Mouse (Mus musculus) embryonic facial prominence, embryonic 11.5 days (tissue): Measurements from ENCODE around the gene Topbp1. TPM values are rescaled to one million over a fixed set of nuclear protein-coding genes. Genes with fewer than 3 reads are reported as not detected.

Experiments used
- ATAC-seq: fragments of 200-750 bp; cut with Nextera tagmentation; replicated peaks from 2 replicates; pipeline ENCODE4 v1.8.0; 2017; ENCODE audit warnings: low read depth; ENCODE audit not compliant: insufficient number of reproducible peaks, low FRiP score, low TSS enrichment
- DNase-seq: peaks from one replicate; pipeline ENCODE4 v3.0.0-alpha.2; 2015; ENCODE audit warnings: low spot score
- H3K27ac ChIP-seq: fragments of 300-500 bp; sonication (generic); replicated peaks from 2 replicates; pipeline ENCODE4 v1.5.1; 2014; ENCODE audit warnings: mild to moderate bottlenecking, low read depth, low read length, control low read depth
- H3K27me3 ChIP-seq: fragments of 300-500 bp; sonication (generic); 2 replicates; pipeline ENCODE4 v1.6.1; 2014; ENCODE audit warnings: mild to moderate bottlenecking, low read length, moderate library complexity, mixed read lengths; ENCODE audit not compliant: control insufficient read depth, insufficient read depth
- H3K36me3 ChIP-seq: fragments of 300-500 bp; sonication (generic); replicated peaks from 2 replicates; pipeline ENCODE4 v1.6.1; 2014; ENCODE audit warnings: low read depth, mild to moderate bottlenecking, low read length, moderate library complexity, mixed read lengths; ENCODE audit not compliant: control insufficient read depth, insufficient read depth
- H3K4me1 ChIP-seq: fragments of 300-500 bp; sonication (generic); 2 replicates; pipeline ENCODE4 v1.6.1; 2014; ENCODE audit warnings: low read length, mixed read lengths; ENCODE audit not compliant: control insufficient read depth, insufficient read depth
- H3K4me2 ChIP-seq: fragments of 300-500 bp; sonication (generic); 2 replicates; pipeline ENCODE4 v1.6.1; 2014; ENCODE audit warnings: low read depth, mild to moderate bottlenecking, control low read depth, low read length, moderate library complexity
- H3K4me3 ChIP-seq: fragments of 300-500 bp; sonication (generic); 2 replicates; pipeline ENCODE4 v1.5.1; 2014; ENCODE audit warnings: low read depth, low read length, control low read depth
- H3K9ac ChIP-seq: fragments of 300-500 bp; sonication (generic); replicated peaks from 2 replicates; pipeline ENCODE4 v1.6.1; 2014; ENCODE audit warnings: mild to moderate bottlenecking, control low read depth, low read length
- H3K9me3 ChIP-seq: fragments of 300-500 bp; sonication (generic); replicated peaks from 2 replicates; pipeline ENCODE4 v1.6.1; 2016; ENCODE audit warnings: mild to moderate bottlenecking, low read length, inconsistent platforms, mixed read lengths; ENCODE audit not compliant: control insufficient read depth
- WGBS: fragments of 180-500 bp; shearing (Covaris S2); extraction: QIAGEN DNeasy Blood & Tissue Kit; methylation state at CpG from one replicate; pipeline ENCODE4 v1.1.7; 2014; 5-methylcytosine and 5-hydroxymethylcytosine counted together
- polyA plus RNA-seq: library from polyadenylated mRNA; unstranded; fragments of >200 nt; fragmentation: Nextera tagmentation; extraction: Ambion mirVana; gene quantifications from 2 replicates; pipeline ENCODE4 v1.2.1, GENCODE M21; 2014

Topbp1 gene
- polyA plus RNA-seq, 1 experiment from 2014 or later = 90.1 TPM

- no peaks in the 10 kb centered on the region for H3K36me3 ChIP-seq
- no peaks in the 10 kb centered on the region for H3K27me3 ChIP-seq
- peak overlapping the region; percentile 24 for H3K4me3 ChIP-seq
- peak overlapping the region; percentile 57 for H3K9ac ChIP-seq
- H3K4me1 ChIP-seq = peaks cover 3% of the 10 kb centered on the region
- H3K9me3 ChIP-seq = no peaks in the 10 kb centered on the region
- H3K4me2 ChIP-seq = peak overlapping the region; percentile 51
- WGBS = 56% methylated on average over 9 of the region's 9 CpGs
- ATAC-seq (no peak), DNase-seq (no peak)
- peak overlapping the region; percentile 28; the same call in 1 of the 2 replicates for H3K27ac ChIP-seq
Observed at GRCm38 (mm10) chr9:103366356-103366755, 61.3 kb downstream of the Topbp1 start.

- DNase-seq = no peak
- 80% methylated on average over 4 of the region's 4 CpGs for WGBS
- no peak overlapping the region for H3K27ac ChIP-seq
Observed at GRCm38 (mm10) chr9:103369951-103370350, 64.9 kb downstream of the Topbp1 start.

GRCm38 (mm10) chr9:103372271-103373010 lies 67.4 kb downstream of the Topbp1 start:
- no peak overlapping the region for H3K9ac ChIP-seq
- no peaks in the 10 kb centered on the region for H3K4me1 ChIP-seq
- no peak overlapping the region for H3K4me3 ChIP-seq
- H3K27ac ChIP-seq = no peak overlapping the region
- no peak overlapping the region for H3K4me2 ChIP-seq
- DNase-seq (no peak), ATAC-seq (no peak)
- no peaks in the 10 kb centered on the region for H3K27me3 ChIP-seq
- H3K9me3 ChIP-seq = no peaks in the 10 kb centered on the region
- no peaks in the 10 kb centered on the region for H3K36me3 ChIP-seq
- WGBS = 84% methylated on average over 5 of the region's 5 CpGs

More at GRCm38 (mm10) chr9:103369951-103370350, 64.9 kb downstream of the Topbp1 start:
- H3K4me2 ChIP-seq = no peak overlapping the region
- no peaks in the 10 kb centered on the region for H3K9me3 ChIP-seq
- no peaks in the 10 kb centered on the region for H3K27me3 ChIP-seq
- H3K36me3 ChIP-seq = no peaks in the 10 kb centered on the region
- H3K4me3 ChIP-seq = no peak overlapping the region
- peaks cover 3% of the 10 kb centered on the region; the same call in 1 of the 2 replicates for H3K4me1 ChIP-seq
- H3K9ac ChIP-seq = no peak overlapping the region
- no peak for ATAC-seq

GRCm38 (mm10) chr9:103376346-103377320 lies 71.6 kb downstream of the Topbp1 start:
- no peaks in the 10 kb centered on the region for H3K27me3 ChIP-seq
- ATAC-seq = peak; percentile 45
- 64% methylated on average over 7 of the region's 7 CpGs for WGBS
- DNase-seq = peak; percentile 32
- H3K9me3 ChIP-seq = no peaks in the 10 kb centered on the region
- H3K4me1 ChIP-seq = no peaks in the 10 kb centered on the region
- no peak overlapping the region for H3K27ac ChIP-seq
- H3K36me3 ChIP-seq = no peaks in the 10 kb centered on the region
- no peak overlapping the region for H3K9ac ChIP-seq
- no peak overlapping the region for H3K4me3 ChIP-seq
- H3K4me2 ChIP-seq = no peak overlapping the region

DNA sequence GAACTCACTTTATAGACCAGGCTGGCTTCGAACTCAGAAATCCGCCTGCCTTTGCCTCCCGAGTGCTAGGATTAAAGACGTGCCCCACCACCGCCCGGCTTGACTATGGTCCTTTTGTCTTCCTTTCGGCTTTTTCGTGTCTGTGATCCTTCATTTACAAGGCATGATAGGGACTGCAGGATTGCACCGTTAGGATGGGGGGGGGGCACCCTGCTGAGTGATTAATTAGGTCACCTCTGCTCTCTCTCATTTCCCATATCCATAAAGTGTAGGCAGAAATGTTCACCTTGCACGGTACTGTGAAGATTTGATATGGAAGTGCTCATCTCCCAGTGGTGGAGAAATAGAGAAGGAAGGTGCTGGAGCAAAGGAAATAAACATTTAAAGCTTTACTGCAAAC lies 73.7 kb downstream of the Topbp1 start:
- H3K27ac ChIP-seq = no peak overlapping the region
- H3K36me3 ChIP-seq = no peaks in the 10 kb centered on the region
- H3K4me1 ChIP-seq = no peaks in the 10 kb centered on the region
- ATAC-seq (no peak), DNase-seq (no peak)
- H3K9ac ChIP-seq = no peak overlapping the region
- no peaks in the 10 kb centered on the region for H3K9me3 ChIP-seq
- H3K27me3 ChIP-seq = no peaks in the 10 kb centered on the region
- no peak overlapping the region for H3K4me2 ChIP-seq
- H3K4me3 ChIP-seq = no peak overlapping the region
- 74% methylated on average over 10 of the region's 10 CpGs for WGBS

GRCm38 (mm10) chr9:103379199-103379598 lies 74.2 kb downstream of the Topbp1 start:
- DNase-seq (no peak), ATAC-seq (no peak)
- Histone ChIP-seq H3K36me3 (no peaks in the 10 kb centered on the region), H3K4me1 (no peaks in the 10 kb centered on the region), H3K4me3 (no peak overlapping the region), H3K27ac (no peak overlapping the region), H3K27me3 (no peaks in the 10 kb centered on the region), H3K4me2 (no peak overlapping the region), H3K9me3 (no peaks in the 10 kb centered on the region), H3K9ac (no peak overlapping the region)
- 63% methylated on average over 9 of the region's 9 CpGs for WGBS

- Histone ChIP-seq H3K36me3 (no peaks in the 10 kb centered on the region), H3K27ac (no peak overlapping the region), H3K4me1 (no peaks in the 10 kb centered on the region), H3K9me3 (no peaks in the 10 kb centered on the region), H3K27me3 (no peaks in the 10 kb centered on the region), H3K4me2 (no peak overlapping the region), H3K4me3 (no peak overlapping the region), H3K9ac (no peak overlapping the region)
- ATAC-seq (no peak), DNase-seq (no peak)
- WGBS = 83% methylated on average over 4 of the region's 4 CpGs
Observed at GRCm38 (mm10) chr9:103380566-103380965, 75.6 kb downstream of the Topbp1 start.

- Histone ChIP-seq H3K4me1 (no peaks in the 10 kb centered on the region; the same call in 1 of the 2 replicates), H3K9ac (no peak overlapping the region), H3K4me2 (no peak overlapping the region), H3K36me3 (no peaks in the 10 kb centered on the region), H3K27me3 (no peaks in the 10 kb centered on the region), H3K27ac (no peak overlapping the region), H3K9me3 (no peaks in the 10 kb centered on the region), H3K4me3 (no peak overlapping the region)
- WGBS = 53% methylated on average over 6 of the region's 6 CpGs
- ATAC-seq (no peak), DNase-seq (peak; percentile 25)
Observed at GRCm38 (mm10) chr9:103382989-103383388, 78.0 kb downstream of the Topbp1 start.
